Comparison of ENCODE assay signal across 27 mouse cellular contexts in the genomic region with DNA sequence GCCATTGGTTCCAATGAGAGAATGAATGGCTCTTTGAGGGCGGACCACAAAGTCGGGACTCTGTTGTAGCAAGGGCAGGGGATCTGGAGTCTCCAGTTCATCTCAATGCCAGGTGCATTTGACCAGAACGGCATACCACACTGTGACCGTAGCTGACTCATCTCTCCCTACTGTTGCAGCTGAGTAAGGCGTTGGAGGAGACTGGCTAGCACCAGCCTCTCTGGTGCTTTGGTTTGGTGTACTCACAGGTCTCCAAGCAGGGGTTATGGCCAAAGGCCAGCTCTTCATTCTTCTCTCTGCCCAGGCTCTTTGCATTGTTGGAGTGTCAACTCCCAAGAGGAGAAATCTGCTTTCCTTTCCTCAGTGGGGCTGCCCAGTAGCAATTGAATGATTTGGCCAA. TPM values are rescaled to one million over a fixed set of nuclear protein-coding genes. Genes with fewer than 3 reads are reported as not detected.
"Had no signal": no experiment of that assay in that cellular context is flagged by ENCODE, and none has a peak within 500 bp of the region (broad histone marks: within the 10 kb centered on the region; RNA-seq: fewer than 3 reads in every experiment).

No protein-coding gene starts in this region.

- H3K4me2 ChIP-seq: embryonic facial prominence, embryonic 12.5 days; embryonic facial prominence, embryonic 13.5 days; embryonic facial prominence, embryonic 15.5 days; forebrain, embryonic 12.5 days; forebrain, embryonic 13.5 days; forebrain, embryonic 15.5 days had no signal

- H3K4me1 ChIP-seq: embryonic facial prominence, embryonic 12.5 days; heart, embryonic 10.5 days had no signal

- DNase-seq: cerebellum, adult 9-11 months; cerebellum, postnatal 10 days; cerebellum, postnatal 14 days; cerebellum, postnatal 25 days; cerebellum, postnatal 36 days; embryo, embryonic 11 days; forebrain, postnatal 0 days; gastrocnemius, adult 2 months; gastrocnemius, postnatal 10 days; gastrocnemius, postnatal 14 days; gastrocnemius, postnatal 25 days; gastrocnemius, postnatal 36 days; heart, adult 11 months; heart, adult 18-20 months; heart, adult 2 months had no signal

- H3K27ac ChIP-seq: embryonic facial prominence, embryonic 10.5 days; embryonic facial prominence, embryonic 12.5 days; embryonic facial prominence, embryonic 13.5 days; embryonic facial prominence, embryonic 15.5 days; forebrain, embryonic 10.5 days; forebrain, embryonic 12.5 days; forebrain, embryonic 13.5 days; forebrain, embryonic 15.5 days; gastrocnemius, adult 2 months; heart, adult 2 months; heart, embryonic 10.5 days had no signal

- H3K4me3 ChIP-seq: embryonic facial prominence, embryonic 10.5 days; embryonic facial prominence, embryonic 12.5 days; embryonic facial prominence, embryonic 13.5 days; embryonic facial prominence, embryonic 15.5 days; erythroblast, embryonic 14.5 days; forebrain, embryonic 10.5 days; forebrain, embryonic 12.5 days; forebrain, embryonic 13.5 days; forebrain, embryonic 15.5 days; gastrocnemius, adult 2 months; heart, adult 2 months; heart, embryonic 10.5 days had no signal

- H3K36me3 ChIP-seq: embryonic facial prominence, embryonic 10.5 days; embryonic facial prominence, embryonic 12.5 days; embryonic facial prominence, embryonic 13.5 days; embryonic facial prominence, embryonic 15.5 days; forebrain, embryonic 10.5 days; forebrain, embryonic 12.5 days; forebrain, embryonic 15.5 days; heart, embryonic 10.5 days had no signal

- H3K9me3 ChIP-seq: embryonic facial prominence, embryonic 10.5 days; embryonic facial prominence, embryonic 12.5 days; embryonic facial prominence, embryonic 13.5 days; embryonic facial prominence, embryonic 15.5 days; forebrain, embryonic 10.5 days; forebrain, embryonic 12.5 days; forebrain, embryonic 13.5 days; forebrain, embryonic 15.5 days; heart, embryonic 10.5 days had no signal

- H3K9ac ChIP-seq: embryonic facial prominence, embryonic 12.5 days; embryonic facial prominence, embryonic 13.5 days; embryonic facial prominence, embryonic 15.5 days; forebrain, embryonic 12.5 days; forebrain, embryonic 13.5 days; forebrain, embryonic 15.5 days; forebrain, postnatal 0 days had no signal

RNA-seq across cellular contexts. Expression of gene Grik3, which starts 52.7 kb away (rescaled TPM):
- total RNA-seq: common myeloid progenitor, adult 5-6 weeks; granulocyte monocyte progenitor cell, adult 5-6 weeks had no signal
- polyA plus RNA-seq: erythroblast, embryonic 14.5 days had no signal
